Comparison of ENCODE assay signal across 9 mouse cellular contexts in the genomic region with DNA sequence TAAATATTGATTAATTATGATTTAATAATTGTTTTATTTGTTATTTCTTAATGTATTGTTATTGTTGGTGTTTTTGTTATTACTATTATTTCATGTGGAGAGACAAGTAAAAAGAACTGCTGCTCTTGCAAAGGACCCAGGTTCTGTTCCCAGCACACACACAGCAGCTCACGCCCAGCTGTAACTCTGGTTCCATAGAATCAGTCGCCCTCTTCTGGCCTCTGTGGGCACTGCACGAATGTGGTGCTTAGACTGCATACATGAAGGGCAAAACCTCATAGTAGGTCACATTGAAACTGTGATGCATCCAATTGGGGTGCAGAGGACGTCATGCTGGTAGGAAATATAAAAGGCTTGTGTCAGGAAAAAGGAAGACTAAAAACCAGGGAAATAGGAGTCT. TPM values are rescaled to one million over a fixed set of nuclear protein-coding genes. Genes with fewer than 3 reads are reported as not detected.
A peak's percentile ranks its signal among the peaks of the same experiment; 100 is the strongest.
DNase-seq lines count a peak whose midpoint lies in the region; ATAC-seq and TF ChIP-seq lines count a peak whose summit lies in the region.
"Had no signal": no experiment of that assay in that cellular context is flagged by ENCODE, and none has a peak within 500 bp of the region (broad histone marks: within the 10 kb centered on the region; RNA-seq: fewer than 3 reads in every experiment).

No protein-coding gene starts in this region.

- H3K79me2 ChIP-seq in CH12.LX (replicated peaks; ENCODE audit: control insufficient read depth, extremely low read depth, insufficient read depth, poor library complexity, severe bottlenecking), result no peaks in the 10 kb centered on the region

- no peak overlapping the region for H3K27ac ChIP-seq in kidney, adult 2 months (ENCODE audit: insufficient read depth, low read depth, low read length)
- no peak overlapping the region for H3K27ac ChIP-seq in kidney, embryonic 15.5 days
- H3K27ac ChIP-seq in CH12.LX (ENCODE audit: insufficient read depth, low read depth), result no peak overlapping the region
- H3K27ac ChIP-seq in lung, embryonic 14.5 days (ENCODE audit: low read depth), result no peak overlapping the region
- H3K27ac ChIP-seq: limb, embryonic 15.5 days had no signal

- in situ Hi-C loops in CH12.LX (cut with MboI; ENCODE audit: low pct_ligation_motif_present, low pct_unique_long_range_greater_than_20kb, low sequenced_read_pairs), result no loop called here

- no peak for ATAC-seq in kidney, embryonic 15.5 days (replicated peaks; ENCODE audit: low FRiP score)
- no peak for ATAC-seq in lung, embryonic 14.5 days (ENCODE audit: insufficient read depth)
- ATAC-seq in erythroblast, adult 5-6 weeks (replicated peaks; ENCODE audit: low FRiP score, poor library complexity, severe bottlenecking), result no peak

- no peak for TF ChIP-seq EP300 in CH12.LX (IDR thresholded peaks at IDR 0.05; ENCODE audit: low read length)

- TF ChIP-seq POLR2A in kidney, adult 2 months (IDR thresholded peaks at IDR 0.05; ENCODE audit: low read depth, low read length), result no peak
- no peak for TF ChIP-seq POLR2A in CH12.LX (IDR thresholded peaks at IDR 0.05; ENCODE audit: low read depth, low read length)

- no peak overlapping the region for H3K4me3 ChIP-seq in kidney, adult 2 months (ENCODE audit: insufficient read depth, low read depth, low read length)
- H3K4me3 ChIP-seq in kidney, embryonic 15.5 days (replicated peaks), result no peak overlapping the region
- H3K4me3 ChIP-seq in CH12.LX (replicated peaks in 1 of 3; ENCODE audit: low read depth in 2 of 3, low read length in 2 of 3, poor library complexity in 1 of 3), result no peak overlapping the region
- H3K4me3 ChIP-seq in lung, embryonic 14.5 days (ENCODE audit: low read depth, low read length), result no peak overlapping the region
- H3K4me3 ChIP-seq: limb, embryonic 15.5 days had no signal

- DNase-seq in kidney, adult 2 months, result peak; percentile 9
- DNase-seq in CH12.LX (ENCODE audit: extremely low read depth) (peak; percentile 46), WW6 (ENCODE audit: low read depth, low spot score) (peak; percentile 54)
- DNase-seq in lung, embryonic 14.5 days, result peak; percentile 62
- DNase-seq in thymus, postnatal 4 days, result peak; percentile 81
- DNase-seq in left cerebral cortex, adult 9 months (ENCODE audit: low spot score in 2 of 2), result no peak

- no peak; the same call in 1 of the 2 replicates for TF ChIP-seq CTCF in kidney, adult 2 months (conservative IDR thresholded peaks at IDR 0.05; ENCODE audit: insufficient read depth, insufficient read length, low read depth, low read length)
- peak; percentile 17 to 41; a peak in 2 of 4 replicates for TF ChIP-seq CTCF in CH12.LX (conservative IDR thresholded peaks at IDR 0.05 in 1 of 2, IDR thresholded peaks at IDR 0.05 in 1 of 2; ENCODE audit: low read depth in 2 of 2, low read length in 2 of 2)
- peak; percentile 36; the same call in 1 of the 2 replicates for TF ChIP-seq CTCF in lung, embryonic 14.5 days (IDR thresholded peaks at IDR 0.05; ENCODE audit: low read depth)

- no peak overlapping the region for H3K4me2 ChIP-seq in kidney, embryonic 15.5 days
- H3K4me2 ChIP-seq in CH12.LX (ENCODE audit: insufficient read depth, low read depth, poor library complexity, severe bottlenecking), result no peak overlapping the region
- H3K4me2 ChIP-seq in lung, embryonic 14.5 days, result no peak overlapping the region
- H3K4me2 ChIP-seq: limb, embryonic 15.5 days had no signal

- WGBS in kidney, adult 2 months, result 55% methylated on average over 4 of the region's 4 CpGs
- WGBS in kidney, embryonic 15.5 days, result 51% methylated on average over 4 of the region's 4 CpGs
- 52% methylated on average over 4 of the region's 4 CpGs for WGBS in lung, embryonic 14.5 days

- no peaks in the 10 kb centered on the region for H3K36me3 ChIP-seq in kidney, adult 2 months (ENCODE audit: control insufficient read depth, insufficient read depth, low read length)
- H3K36me3 ChIP-seq in kidney, embryonic 15.5 days, result no peaks in the 10 kb centered on the region
- no peaks in the 10 kb centered on the region for H3K36me3 ChIP-seq in CH12.LX (replicated peaks in 1 of 2; ENCODE audit: control insufficient read depth in 1 of 2, insufficient read depth in 1 of 2, low read length in 1 of 2)
- no peaks in the 10 kb centered on the region for H3K36me3 ChIP-seq in lung, embryonic 14.5 days (ENCODE audit: insufficient read depth)
- H3K36me3 ChIP-seq: limb, embryonic 15.5 days had no signal

- no peak overlapping the region for H3K9ac ChIP-seq in kidney, embryonic 15.5 days
- no peak overlapping the region for H3K9ac ChIP-seq in CH12.LX (ENCODE audit: insufficient read depth, low read depth)
- H3K9ac ChIP-seq in lung, embryonic 14.5 days, result no peak overlapping the region
- H3K9ac ChIP-seq: limb, embryonic 15.5 days had no signal

- H3K4me1 ChIP-seq in kidney, adult 2 months (ENCODE audit: control insufficient read depth, insufficient read depth, low read length), result no peaks in the 10 kb centered on the region
- H3K4me1 ChIP-seq in kidney, embryonic 15.5 days, result no peaks in the 10 kb centered on the region
- no peaks in the 10 kb centered on the region for H3K4me1 ChIP-seq in CH12.LX (ENCODE audit: control insufficient read depth in 1 of 2, insufficient read depth in 2 of 2)
- H3K4me1 ChIP-seq in lung, embryonic 14.5 days (ENCODE audit: insufficient read depth), result no peaks in the 10 kb centered on the region
- H3K4me1 ChIP-seq: limb, embryonic 15.5 days had no signal

- no peak for TF ChIP-seq RAD21 in CH12.LX (IDR thresholded peaks at IDR 0.05; ENCODE audit: low read depth, low read length)

- no peaks in the 10 kb centered on the region for H3K9me3 ChIP-seq in kidney, embryonic 15.5 days (replicated peaks)
- no peaks in the 10 kb centered on the region for H3K9me3 ChIP-seq in CH12.LX (replicated peaks; ENCODE audit: low read length)
- peaks cover 2% of the 10 kb centered on the region; the same call in 1 of the 2 replicates for H3K9me3 ChIP-seq in lung, embryonic 14.5 days (ENCODE audit: low read depth, low read length)
- H3K9me3 ChIP-seq: limb, embryonic 15.5 days had no signal

- dilution Hi-C loops in CH12.LX (cut with MboI; ENCODE audit: extremely low pct_ligation_motif_present, extremely low pct_unique_long_range_greater_than_20kb, low sequenced_read_pairs), result no loop called here

- no peaks in the 10 kb centered on the region for H3K27me3 ChIP-seq in kidney, adult 2 months (replicated peaks; ENCODE audit: control insufficient read depth, insufficient read depth, low read length)
- no peaks in the 10 kb centered on the region for H3K27me3 ChIP-seq in kidney, embryonic 15.5 days
- no peaks in the 10 kb centered on the region for H3K27me3 ChIP-seq in CH12.LX (replicated peaks)
- no peaks in the 10 kb centered on the region for H3K27me3 ChIP-seq in lung, embryonic 14.5 days (ENCODE audit: insufficient read depth, low read length)
- H3K27me3 ChIP-seq: limb, embryonic 15.5 days had no signal

TF ChIP-seq in CH12.LX, 34 proteins besides CTCF, POLR2A, EP300 and RAD21:
- TF ChIP-seq ZNF384 (IDR thresholded peaks at IDR 0.05; ENCODE audit: low read depth, low read length), result no peak
- TF ChIP-seq ZC3H11A (IDR thresholded peaks at IDR 0.05; ENCODE audit: low read depth, low read length), result no peak
- TF ChIP-seq CHD1 (IDR thresholded peaks at IDR 0.05; ENCODE audit: low read depth, low read length), result no peak
- TF ChIP-seq MAX (IDR thresholded peaks at IDR 0.05; ENCODE audit: low read length), result no peak
- no peak for TF ChIP-seq IRF4 (IDR thresholded peaks at IDR 0.05; ENCODE audit: low read depth, low read length)
- TF ChIP-seq MEF2A (IDR thresholded peaks at IDR 0.05; ENCODE audit: borderline replicate concordance, low read depth, low read length), result no peak
- TF ChIP-seq USF2 (conservative IDR thresholded peaks at IDR 0.05; ENCODE audit: low read depth, low read length), result no peak
- TF ChIP-seq GABPA (IDR thresholded peaks at IDR 0.05; ENCODE audit: insufficient replicate concordance, low read depth, low read length), result no peak
- TF ChIP-seq MYC (IDR thresholded peaks at IDR 0.05; ENCODE audit: low read depth, low read length), result no peak
- no peak for TF ChIP-seq BHLHE40 (IDR thresholded peaks at IDR 0.05; ENCODE audit: low read depth, low read length)
- no peak for TF ChIP-seq E2F4 (IDR thresholded peaks at IDR 0.05; ENCODE audit: insufficient replicate concordance, low read depth, low read length)
- TF ChIP-seq TBP (conservative IDR thresholded peaks at IDR 0.05; ENCODE audit: low read depth, low read length), result no peak
- TF ChIP-seq SMC3 (IDR thresholded peaks at IDR 0.05; ENCODE audit: low read depth, low read length), result no peak; the same call in 1 of the 2 replicates

RNA-seq across cellular contexts. Expression of a gene that starts 7.1 kb away (rescaled TPM):
- polyA plus RNA-seq in kidney, adult 2 months (2012; rRNA removed), result not detected in 2 replicates
- not detected in 2 replicates for polyA plus RNA-seq in kidney, embryonic 15.5 days (2015; fragmentation: Nextera tagmentation; extraction: Ambion mirVana)
- not detected in 2 replicates for total RNA-seq in CH12.LX (2012; rRNA removed)
- not detected in 2 replicates for total RNA-seq in CH12.LX (2014; rRNA removed)
- polyA plus RNA-seq in CH12.LX (2012; ENCODE audit: insufficient read length, low read depth), result not detected in 2 replicates
- not detected in 2 replicates for polyA plus RNA-seq in lung, embryonic 14.5 days (2014; fragmentation: Nextera tagmentation; extraction: Ambion mirVana)
- not detected in 2 replicates for total RNA-seq in erythroblast, adult 5-6 weeks (2015; ENCODE audit: low replicate concordance)
- total RNA-seq in erythroblast, adult 5-6 weeks (2017; ENCODE audit: low replicate concordance), result not detected in 2 replicates
- polyA plus RNA-seq: limb, embryonic 15.5 days had no signal

RNA-seq across cellular contexts. Expression of a gene that starts 47.9 kb away (rescaled TPM):
- 5.0 and 7.1 TPM in 2 replicates for polyA plus RNA-seq in kidney, adult 2 months (2012; rRNA removed)
- polyA plus RNA-seq in kidney, embryonic 15.5 days (2015; fragmentation: Nextera tagmentation; extraction: Ambion mirVana), result 61.5 and 61.6 TPM in 2 replicates
- total RNA-seq in CH12.LX (2012; rRNA removed), result 15.8 and 16.4 TPM in 2 replicates
- 27.7 and 33.8 TPM in 2 replicates for total RNA-seq in CH12.LX (2014; rRNA removed)
- 13.7 and 16.7 TPM in 2 replicates for polyA plus RNA-seq in CH12.LX (2012; ENCODE audit: insufficient read length, low read depth)
- 78.6 and 85.0 TPM in 2 replicates for polyA plus RNA-seq in lung, embryonic 14.5 days (2014; fragmentation: Nextera tagmentation; extraction: Ambion mirVana)
- total RNA-seq in erythroblast, adult 5-6 weeks (2015; ENCODE audit: low replicate concordance), result 6.3 and 17.1 TPM in 2 replicates
- total RNA-seq in erythroblast, adult 5-6 weeks (2017; ENCODE audit: low replicate concordance), result 14.3 and 20.9 TPM in 2 replicates

RNA-seq across cellular contexts. Expression of a gene that starts 51.0 kb away (rescaled TPM):
- polyA plus RNA-seq in kidney, adult 2 months (2012; rRNA removed), result 2.5 and 3.0 TPM in 2 replicates
- 12.5 and 13.7 TPM in 2 replicates for polyA plus RNA-seq in kidney, embryonic 15.5 days (2015; fragmentation: Nextera tagmentation; extraction: Ambion mirVana)
- 6.1 and 6.9 TPM in 2 replicates for total RNA-seq in CH12.LX (2012; rRNA removed)
- 6.7 and 6.8 TPM in 2 replicates for total RNA-seq in CH12.LX (2014; rRNA removed)
- 3.7 and 4.2 TPM in 2 replicates for polyA plus RNA-seq in CH12.LX (2012; ENCODE audit: insufficient read length, low read depth)
- 12.8 and 14.0 TPM in 2 replicates for polyA plus RNA-seq in lung, embryonic 14.5 days (2014; fragmentation: Nextera tagmentation; extraction: Ambion mirVana)
- total RNA-seq in erythroblast, adult 5-6 weeks (2015; ENCODE audit: low replicate concordance), result 1.3 and 4.4 TPM in 2 replicates
- total RNA-seq in erythroblast, adult 5-6 weeks (2017; ENCODE audit: low replicate concordance), result 1.6 and 5.9 TPM in 2 replicates

Comparison
In these comparisons a context has a peak if more than half of its experiments do, and no peak if none do; other contexts are left out.
1. DNase-seq: peak in kidney, adult 2 months (single experiment), CH12.LX (single experiment), WW6 (single experiment), lung, embryonic 14.5 days (single experiment) and thymus, postnatal 4 days (single experiment); none in left cerebral cortex, adult 9 months (0 of 2).